Mouse (Mus musculus) lung, postnatal 0 days (tissue): Measurements from ENCODE around the gene Myo1h.

Experiments used
- CTCF ChIP-seq: IDR thresholded peaks from 2 replicates; pipeline ENCODE4 v1.5.1; 2016; ENCODE audit warnings: antibody characterized with exemption, mild to moderate bottlenecking
- EP300 ChIP-seq: IDR thresholded peaks from 2 replicates; pipeline ENCODE4 v1.6.1; 2016; ENCODE audit warnings: antibody characterized with exemption, mild to moderate bottlenecking, control low read depth

- no peak for TF ChIP-seq CTCF
- TF ChIP-seq EP300: no peak
Observed at GRCm38 (mm10) chr5:114303166-114303565, 14.2 kb downstream of the Myo1h start.
